Comparison of ENCODE assay signal across 12 mouse cellular contexts in genomic region chr8:95135242-95135641, GRCm38 (mm10). TPM values are rescaled to one million over a fixed set of nuclear protein-coding genes. Genes with fewer than 3 reads are reported as not detected.
DNase-seq lines count a peak whose midpoint lies in the region; ATAC-seq and TF ChIP-seq lines count a peak whose summit lies in the region.
"Had no signal": no experiment of that assay in that cellular context is flagged by ENCODE, and none has a peak within 500 bp of the region (broad histone marks: within the 10 kb centered on the region; RNA-seq: fewer than 3 reads in every experiment).

No protein-coding gene starts in this region.

- no peak overlapping the region for H3K4me3 ChIP-seq in liver, embryonic 14.5 days (ENCODE audit: insufficient read depth in 1 of 2, low read depth in 2 of 2, low read length in 2 of 2)
- H3K4me3 ChIP-seq in liver, embryonic 11.5 days (ENCODE audit: low read depth, low read length): no peak overlapping the region
- H3K4me3 ChIP-seq in MEL (ENCODE audit: control insufficient read depth in 1 of 2, insufficient read depth in 1 of 2, low read depth in 2 of 2, low read length in 2 of 2): no peak overlapping the region
- H3K4me3 ChIP-seq in forebrain, postnatal 0 days (ENCODE audit: low read depth, low read length): no peak overlapping the region
- H3K4me3 ChIP-seq: heart, embryonic 10.5 days; limb, embryonic 10.5 days; lung, embryonic 15.5 days had no signal

- ATAC-seq in liver, embryonic 14.5 days (ENCODE audit: insufficient read depth): no peak
- no peak for ATAC-seq in liver, embryonic 11.5 days (replicated peaks; ENCODE audit: low FRiP score)
- ATAC-seq in forebrain, postnatal 0 days: peak; percentile 73; the same call in 1 of the 2 replicates

- no peaks in the 10 kb centered on the region for H3K79me2 ChIP-seq in MEL (ENCODE audit: control insufficient read depth, insufficient read depth, low read length, poor library complexity)

- no peaks in the 10 kb centered on the region for H3K36me3 ChIP-seq in liver, embryonic 14.5 days (replicated peaks; ENCODE audit: control insufficient read depth, insufficient read depth, low read depth)
- no peaks in the 10 kb centered on the region; the same call in 1 of the 2 replicates for H3K36me3 ChIP-seq in liver, embryonic 11.5 days (ENCODE audit: control insufficient read depth, insufficient read depth, low read length)
- no peaks in the 10 kb centered on the region for H3K36me3 ChIP-seq in MEL (ENCODE audit: control insufficient read depth in 1 of 2, insufficient read depth in 2 of 2, low read length in 2 of 2)
- H3K36me3 ChIP-seq in forebrain, postnatal 0 days (ENCODE audit: insufficient read depth): peaks cover 28% of the 10 kb centered on the region

- H3K9me3 ChIP-seq in liver, embryonic 14.5 days (ENCODE audit: control insufficient read depth, low read length): no peaks in the 10 kb centered on the region
- no peaks in the 10 kb centered on the region for H3K9me3 ChIP-seq in liver, embryonic 11.5 days (ENCODE audit: control insufficient read depth, low read length)
- H3K9me3 ChIP-seq in MEL (replicated peaks; ENCODE audit: insufficient read depth, low read length): no peaks in the 10 kb centered on the region
- H3K9me3 ChIP-seq in forebrain, postnatal 0 days (ENCODE audit: low read length): no peaks in the 10 kb centered on the region
- H3K9me3 ChIP-seq: heart, embryonic 10.5 days; limb, embryonic 10.5 days; lung, embryonic 15.5 days had no signal

- H3K9ac ChIP-seq in liver, embryonic 14.5 days (replicated peaks): no peak overlapping the region
- H3K9ac ChIP-seq in liver, embryonic 11.5 days (ENCODE audit: low read depth, low read length): no peak overlapping the region
- no peak overlapping the region for H3K9ac ChIP-seq in MEL (ENCODE audit: control insufficient read depth, low read depth, low read length, poor library complexity, severe bottlenecking)
- no peak overlapping the region for H3K9ac ChIP-seq in forebrain, postnatal 0 days
- H3K9ac ChIP-seq: lung, embryonic 15.5 days had no signal

- peaks cover 11% of the 10 kb centered on the region for H3K27me3 ChIP-seq in liver, embryonic 14.5 days (ENCODE audit: control insufficient read depth, insufficient read depth, low read length)
- peaks cover 20% of the 10 kb centered on the region for H3K27me3 ChIP-seq in liver, embryonic 11.5 days (replicated peaks; ENCODE audit: control insufficient read depth, insufficient read depth, low read length)
- no peaks in the 10 kb centered on the region for H3K27me3 ChIP-seq in MEL (ENCODE audit: control insufficient read depth in 1 of 2, insufficient read depth in 2 of 2, low read length in 2 of 2)
- H3K27me3 ChIP-seq in forebrain, postnatal 0 days (ENCODE audit: insufficient read depth, low read length): peaks cover 5% of the 10 kb centered on the region; the same call in 1 of the 2 replicates
- H3K27me3 ChIP-seq: lung, embryonic 15.5 days had no signal

- peak; percentile 18; the same call in 1 of the 2 replicates for TF ChIP-seq CTCF in liver, embryonic 14.5 days (IDR thresholded peaks at IDR 0.05; ENCODE audit: low read depth)
- peak in 1 of 3 experiments; percentile 22; a peak in 1 of 6 replicates for TF ChIP-seq CTCF in MEL (IDR thresholded peaks at IDR 0.05 in 2 of 3, conservative IDR thresholded peaks at IDR 0.05 in 1 of 3; ENCODE audit: control insufficient read depth in 1 of 3, insufficient read depth in 1 of 3, low read depth in 2 of 3, low read length in 3 of 3, poor library complexity in 1 of 3, severe bottlenecking in 1 of 3)
- TF ChIP-seq CTCF in forebrain, postnatal 0 days (IDR thresholded peaks at IDR 0.05; ENCODE audit: low read depth): peak; percentile 65

- TF ChIP-seq EP300 in liver, embryonic 14.5 days (IDR thresholded peaks at IDR 0.05; ENCODE audit: low read depth): no peak
- no peak for TF ChIP-seq EP300 in MEL (IDR thresholded peaks at IDR 0.05; ENCODE audit: low read depth in 1 of 2, low read length in 2 of 2)

- H3K4me1 ChIP-seq in liver, embryonic 14.5 days (replicated peaks; ENCODE audit: control insufficient read depth in 2 of 2, insufficient read depth in 2 of 2, low read length in 1 of 2): peaks cover 0 to 5% of the 10 kb centered on the region in 2 experiments; a peak in 1 of 4 replicates
- peaks cover 11% of the 10 kb centered on the region for H3K4me1 ChIP-seq in liver, embryonic 11.5 days (replicated peaks; ENCODE audit: control insufficient read depth, insufficient read depth, low read length)
- H3K4me1 ChIP-seq in MEL (ENCODE audit: control insufficient read depth in 1 of 2, insufficient read depth in 2 of 2, low read length in 2 of 2): peaks cover 0 to 4% of the 10 kb centered on the region in 2 experiments; a peak in 2 of 4 replicates
- 0 out of 2 replicates have a peak, but pooled peaks cover 4% of the 10 kb centered on the region for H3K4me1 ChIP-seq in forebrain, postnatal 0 days (ENCODE audit: insufficient read depth)

- no peak for TF ChIP-seq POLR2A in MEL (IDR thresholded peaks at IDR 0.05; ENCODE audit: control insufficient read depth in 1 of 2, insufficient read depth in 1 of 2, low read depth in 1 of 2, low read length in 2 of 2, poor library complexity in 1 of 2)

- WGBS in liver, embryonic 14.5 days (ENCODE audit: insufficient replicate concordance): 28% methylated on average over 3 of the region's 3 CpGs
- 48% methylated on average over 3 of the region's 3 CpGs for WGBS in liver, embryonic 11.5 days
- WGBS in forebrain, postnatal 0 days: 36% methylated on average over 3 of the region's 3 CpGs

- no peak overlapping the region for H3K27ac ChIP-seq in liver, embryonic 14.5 days
- no peak overlapping the region for H3K27ac ChIP-seq in liver, embryonic 11.5 days (ENCODE audit: low read depth, low read length)
- H3K27ac ChIP-seq in MEL (ENCODE audit: control insufficient read depth, low read depth, low read length): no peak overlapping the region
- no peak overlapping the region for H3K27ac ChIP-seq in forebrain, postnatal 0 days (ENCODE audit: low read depth, low read length)
- H3K27ac ChIP-seq: heart, embryonic 10.5 days; limb, embryonic 10.5 days; lung, embryonic 15.5 days had no signal

- peak; percentile 87 for DNase-seq in heart, adult 11 months
- no peak for DNase-seq in heart, postnatal 36 days
- no peak for DNase-seq in liver, embryonic 14.5 days (ENCODE audit: low read depth in 3 of 3, low spot score in 3 of 3)
- no peak for DNase-seq in liver, embryonic 11.5 days (ENCODE audit: low spot score)
- DNase-seq in MEL (ENCODE audit: low read depth, low spot score): peak; percentile 25
- DNase-seq in forebrain, postnatal 0 days: peak; percentile 53
- no peak for DNase-seq in left cerebral cortex, postnatal 10 days (ENCODE audit: extremely low spot score in 1 of 2, low spot score in 2 of 2)
- DNase-seq: spleen, adult 18-20 months; thymus, adult 2 months had no signal

- H3K4me2 ChIP-seq in liver, embryonic 14.5 days (ENCODE audit: low read depth): no peak overlapping the region
- no peak overlapping the region for H3K4me2 ChIP-seq in liver, embryonic 11.5 days
- no peak overlapping the region for H3K4me2 ChIP-seq in forebrain, postnatal 0 days (ENCODE audit: low read depth)
- H3K4me2 ChIP-seq: lung, embryonic 15.5 days had no signal

- no peak; the same call in 1 of the 2 replicates for TF ChIP-seq RAD21 in MEL (IDR thresholded peaks at IDR 0.05; ENCODE audit: low read depth, low read length)

- intact Hi-C loops in heart, postnatal 36 days (cut with DNase I): no loop called here
- intact Hi-C loops in left cerebral cortex, postnatal 10 days (cut with DNase I): no loop called here

TF ChIP-seq in MEL, 35 proteins besides CTCF, POLR2A, EP300 and RAD21:
- no peak for TF ChIP-seq ZC3H11A (IDR thresholded peaks at IDR 0.05; ENCODE audit: low read depth, low read length)
- TF ChIP-seq GATA1 (IDR thresholded peaks at IDR 0.05; ENCODE audit: low read depth, low read length): no peak
- TF ChIP-seq SMC3 (IDR thresholded peaks at IDR 0.05; ENCODE audit: low read depth, low read length): peak; percentile 21; the same call in 1 of the 2 replicates
- TF ChIP-seq ZMIZ1 (IDR thresholded peaks at IDR 0.05; ENCODE audit: low read depth, low read length): no peak

RNA-seq across cellular contexts. Expression of gene Katnb1, which starts 54.3 kb away (rescaled TPM):
- 1 to 10 TPM; 7.2 to 7.5 TPM for total RNA-seq in heart, postnatal 36 days (2021)
- 7.4 and 8.4 TPM in 2 replicates for polyA plus RNA-seq in liver, embryonic 14.5 days (2012; rRNA removed)
- 8.0 and 10.1 TPM in 2 replicates for polyA plus RNA-seq in liver, embryonic 14.5 days (2014; fragmentation: Nextera tagmentation; extraction: Ambion mirVana)
- 25.1 and 26.6 TPM in 2 replicates for polyA plus RNA-seq in liver, embryonic 11.5 days (2014; fragmentation: Nextera tagmentation; extraction: Ambion mirVana)
- 13.6 and 14.2 TPM in 2 replicates for total RNA-seq in MEL (2012; rRNA removed)
- 10 to 100 TPM in 1 of 2 experiments, not detected in 1; 23.8 TPM for polyA plus RNA-seq in MEL (2012; ENCODE audit: insufficient read depth in 1 of 2, insufficient read length in 2 of 2, low read depth in 1 of 2, low replicate concordance in 2 of 2, missing spikeins in 1 of 2)
- 43.9 and 50.6 TPM in 2 replicates for total RNA-seq in forebrain, postnatal 0 days (2014; rRNA removed)
- polyA plus RNA-seq in forebrain, postnatal 0 days (2015; fragmentation: Nextera tagmentation; extraction: Ambion mirVana): 44.7 and 49.5 TPM in 2 replicates
- total RNA-seq in left cerebral cortex, postnatal 10 days (2021): 10 to 100 TPM; 40.9 to 45.3 TPM

Comparison
In these comparisons a context has a peak if more than half of its experiments do, and no peak if none do; other contexts are left out.
1. DNase-seq: peak in heart, adult 11 months (single experiment), MEL (single experiment) and forebrain, postnatal 0 days (single experiment); none in heart, postnatal 36 days (0 of 2), liver, embryonic 14.5 days (0 of 3), liver, embryonic 11.5 days (single experiment) and left cerebral cortex, postnatal 10 days (0 of 2).